Mouse (Mus musculus) adrenal gland, postnatal 25 days (tissue): ENCODE measurements around the gene Ppfia2. TPM values are rescaled to one million over a fixed set of nuclear protein-coding genes. Genes with fewer than 3 reads are reported as not detected.

ENCODE experiments used
- DNase-seq: peaks from one replicate; pipeline ENCODE4 v3.0.0; 2021; ENCODE audit warnings: mixed read lengths
- total RNA-seq: library from RNA; stranded (reverse); gene quantifications from 2 replicates; pipeline ENCODE4 v1.2.3, GENCODE M21; 2021

Gene Ppfia2
- total RNA-seq, 1 experiment from 2014 or later, result 9.4 TPM

DNA sequence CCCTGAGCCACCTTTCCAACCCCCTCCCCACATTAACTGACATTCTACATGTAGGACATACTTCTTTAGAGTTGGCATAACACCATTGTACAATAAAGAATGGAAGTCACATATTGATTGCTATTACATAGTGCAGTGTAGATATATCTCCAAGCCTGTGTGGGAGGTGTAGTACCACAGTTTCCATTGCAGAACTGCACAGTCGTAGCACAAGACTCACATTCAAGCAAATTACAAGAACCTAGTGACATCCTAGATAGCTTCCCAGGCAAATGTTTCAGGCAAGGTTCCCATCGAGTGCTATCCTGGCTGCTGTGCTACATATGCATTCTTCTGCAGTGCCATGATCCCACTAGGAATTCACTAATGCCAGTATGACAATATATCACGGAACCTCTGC lies 200.0 kb downstream of the Ppfia2 start:
- DNase-seq, result no peak

GRCm38 (mm10) chr10:106681395-106681794 lies 211.3 kb downstream of the Ppfia2 start:
- DNase-seq, result no peak

- no peak for DNase-seq
These were observed 215.4 kb downstream of the Ppfia2 start for GRCm38 (mm10) chr10:106685519-106685918.

DNA sequence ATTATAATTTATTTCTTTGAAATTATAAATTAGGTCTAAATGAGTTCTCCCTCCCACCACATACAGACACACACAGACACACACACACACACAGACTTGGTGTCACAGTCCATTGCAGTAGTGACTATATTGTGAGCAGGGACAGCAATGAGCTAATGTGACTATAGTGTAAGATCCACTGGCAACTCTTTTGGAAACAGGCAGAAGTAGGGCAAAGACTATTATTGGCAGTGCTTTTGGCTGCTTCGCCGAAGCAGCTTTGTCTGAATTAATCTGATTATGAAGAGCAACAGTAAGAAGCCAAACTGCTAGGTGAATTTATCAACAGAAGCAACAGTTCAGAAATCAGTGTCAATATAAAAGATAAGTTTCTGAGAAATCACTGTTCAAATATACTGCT lies 249.8 kb downstream of the Ppfia2 start:
- DNase-seq, result no peak

DNA sequence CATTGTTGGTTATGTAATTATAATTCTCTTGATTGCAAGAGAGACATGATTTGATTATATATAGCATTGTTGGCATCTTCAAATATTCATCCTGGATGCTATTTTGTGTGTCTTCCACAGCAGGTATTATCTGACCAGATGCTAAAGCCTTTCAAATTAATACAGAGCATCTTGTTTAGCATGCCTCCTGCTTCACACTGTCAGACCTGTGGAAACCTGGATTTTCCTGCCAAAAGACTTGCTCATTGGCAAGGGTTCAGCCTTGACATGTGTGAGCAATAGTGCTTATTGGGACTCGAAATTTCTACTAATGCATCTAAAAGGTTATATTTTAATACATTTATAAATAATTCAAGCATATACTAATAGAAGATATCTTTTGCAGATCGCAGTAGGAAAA lies 262.1 kb downstream of the Ppfia2 start:
- DNase-seq, result no peak

- no peak for DNase-seq
These were observed 266.3 kb downstream of the Ppfia2 start for GRCm38 (mm10) chr10:106736230-106737063.

GRCm38 (mm10) chr10:106738190-106738589 lies 268.1 kb downstream of the Ppfia2 start:
- DNase-seq, result no peak

- no peak for DNase-seq
These were observed 274.8 kb downstream of the Ppfia2 start for GRCm38 (mm10) chr10:106744966-106745365.

- no peak for DNase-seq
These were observed 290.9 kb downstream of the Ppfia2 start for GRCm38 (mm10) chr10:106761061-106761460.

- no peak for DNase-seq
These were observed 293.6 kb downstream of the Ppfia2 start for GRCm38 (mm10) chr10:106763785-106764184.

DNA sequence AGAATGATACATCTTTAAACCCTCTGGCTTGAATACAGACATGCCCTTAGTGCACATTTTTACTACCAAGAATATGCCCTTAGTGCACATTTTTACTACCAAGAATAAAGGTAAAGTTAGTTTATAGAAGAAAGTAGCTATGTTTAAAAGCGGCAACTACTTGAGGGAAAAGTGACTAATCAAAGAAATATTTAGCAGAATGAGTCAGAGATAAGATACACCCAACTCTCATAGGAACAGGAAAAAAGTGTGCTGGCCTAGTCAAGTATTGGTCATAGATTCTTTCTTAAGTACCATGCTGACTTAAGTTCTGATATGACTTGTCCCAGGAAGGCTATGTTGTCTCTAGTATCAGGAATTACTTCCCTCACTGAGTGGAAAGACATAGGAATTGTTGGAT lies 305.4 kb downstream of the Ppfia2 start:
- DNase-seq, result no peak

DNA sequence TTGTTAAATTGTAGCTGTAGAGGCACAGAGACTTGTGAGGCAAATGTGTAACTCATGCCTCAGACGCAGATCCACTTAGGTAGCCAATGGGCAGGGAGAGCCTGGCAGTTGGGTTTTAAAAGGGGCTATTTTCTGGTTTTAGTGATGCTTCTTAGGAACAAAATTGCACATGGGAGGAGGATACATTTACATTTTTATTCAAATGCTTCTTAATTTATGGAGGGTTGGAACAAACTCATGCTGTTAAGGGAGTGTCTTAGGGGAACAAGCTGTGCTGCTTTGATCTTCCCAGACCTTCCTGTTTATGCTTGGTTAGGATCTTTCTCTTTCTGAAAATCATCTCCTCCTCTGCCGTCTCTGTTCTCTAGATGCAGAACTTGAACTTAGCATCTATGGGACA lies 345.3 kb downstream of the Ppfia2 start:
- DNase-seq, result no peak

- no peak for DNase-seq
These were observed 348.2 kb downstream of the Ppfia2 start for GRCm38 (mm10) chr10:106818381-106818780.

DNA sequence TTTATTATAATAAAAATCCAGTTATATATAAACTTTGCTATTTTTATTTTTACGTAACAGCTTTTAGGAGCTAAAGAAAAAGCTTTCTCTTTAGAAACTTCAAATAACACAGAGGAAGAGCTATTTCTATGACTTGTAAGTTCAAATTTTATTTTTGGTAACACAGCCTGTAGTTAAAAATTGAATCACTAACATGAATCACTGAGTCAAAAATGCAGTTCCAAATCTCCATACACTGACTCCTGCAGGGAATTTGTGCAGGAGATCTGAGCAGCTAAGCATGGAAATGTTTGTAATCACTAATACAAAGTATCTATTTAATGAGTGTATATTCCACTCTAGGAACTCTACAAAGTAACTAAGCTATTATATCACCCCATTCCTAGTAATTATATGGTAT lies 354.1 kb downstream of the Ppfia2 start:
- DNase-seq, result no peak

DNA sequence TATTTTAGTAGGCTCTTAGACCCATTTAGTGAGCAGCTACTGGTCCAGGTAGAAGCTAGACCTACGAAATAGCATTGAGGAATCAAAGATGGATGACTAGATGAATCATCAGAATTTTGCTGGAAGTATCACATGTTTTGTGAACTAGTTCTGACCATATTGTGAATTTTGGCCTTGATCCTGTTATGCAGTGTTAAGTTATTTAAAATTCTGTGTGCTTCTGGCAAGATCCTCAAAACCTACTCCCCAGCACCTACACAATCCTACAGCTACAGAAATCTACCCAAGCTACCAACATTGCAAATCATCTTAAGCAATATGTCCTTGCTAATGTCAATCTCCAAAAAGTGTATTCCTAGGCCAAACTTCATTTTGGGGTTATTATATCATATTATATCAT lies 368.3 kb downstream of the Ppfia2 start:
- no peak for DNase-seq

DNA sequence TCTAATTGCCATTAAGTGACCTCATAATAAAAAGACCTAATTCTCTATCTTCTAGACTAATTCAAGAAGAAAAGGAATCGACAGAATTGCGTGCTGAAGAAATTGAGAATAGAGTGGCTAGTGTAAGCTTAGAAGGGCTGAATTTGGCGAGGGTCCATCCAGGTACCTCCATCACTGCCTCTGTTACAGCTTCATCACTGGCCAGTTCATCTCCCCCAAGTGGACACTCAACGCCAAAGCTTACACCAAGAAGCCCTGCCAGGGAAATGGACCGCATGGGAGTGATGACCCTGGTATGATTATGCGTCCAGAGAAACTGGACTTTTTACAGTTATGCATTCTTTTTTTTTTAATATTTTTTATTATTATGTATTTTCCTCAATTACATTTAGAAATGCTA lies 388.0 kb downstream of the Ppfia2 start:
- no peak for DNase-seq

DNA sequence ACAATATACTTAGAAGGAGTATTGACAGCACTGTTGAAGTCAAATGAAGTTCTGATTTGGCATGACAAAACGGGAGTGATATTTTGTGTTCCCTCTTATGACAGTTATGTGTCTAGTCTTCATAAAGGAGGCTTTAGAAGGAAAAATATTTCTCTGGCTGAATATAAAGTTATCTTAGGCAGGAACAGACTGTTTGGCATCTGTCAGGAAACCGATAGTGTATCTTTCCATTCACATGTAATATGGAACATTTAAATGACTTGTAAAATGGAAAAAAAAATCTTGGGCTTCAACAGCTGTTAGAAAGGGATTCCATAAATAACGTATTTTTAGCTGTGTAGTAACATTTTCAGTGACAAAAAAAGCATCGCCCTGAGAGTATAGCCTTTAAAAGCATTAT lies 400.1 kb downstream of the Ppfia2 start:
- DNase-seq, result no peak

DNA sequence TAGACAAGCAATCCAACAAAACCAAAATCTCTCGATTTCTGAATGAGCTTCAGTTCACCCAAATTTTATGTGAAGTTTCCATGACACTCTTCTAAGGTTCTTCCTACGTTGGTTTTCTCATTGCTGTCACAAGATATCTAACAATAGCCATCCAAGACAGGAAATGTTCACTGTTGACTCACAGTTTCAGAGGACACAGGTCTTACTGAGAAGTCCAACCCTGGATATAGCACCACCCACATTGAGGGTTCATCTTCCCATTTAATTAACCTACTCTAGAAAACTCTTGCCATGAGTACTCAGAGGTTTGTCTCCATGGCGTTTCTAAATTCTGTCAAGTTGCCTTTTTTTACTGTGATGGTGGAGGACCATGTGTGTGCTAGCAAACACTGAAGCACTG lies 401.7 kb downstream of the Ppfia2 start:
- no peak for DNase-seq

GRCm38 (mm10) chr10:106872714-106873113 lies 402.6 kb downstream of the Ppfia2 start:
- DNase-seq, result no peak

- no peak for DNase-seq
These were observed 411.2 kb downstream of the Ppfia2 start for GRCm38 (mm10) chr10:106881330-106881729.

DNA sequence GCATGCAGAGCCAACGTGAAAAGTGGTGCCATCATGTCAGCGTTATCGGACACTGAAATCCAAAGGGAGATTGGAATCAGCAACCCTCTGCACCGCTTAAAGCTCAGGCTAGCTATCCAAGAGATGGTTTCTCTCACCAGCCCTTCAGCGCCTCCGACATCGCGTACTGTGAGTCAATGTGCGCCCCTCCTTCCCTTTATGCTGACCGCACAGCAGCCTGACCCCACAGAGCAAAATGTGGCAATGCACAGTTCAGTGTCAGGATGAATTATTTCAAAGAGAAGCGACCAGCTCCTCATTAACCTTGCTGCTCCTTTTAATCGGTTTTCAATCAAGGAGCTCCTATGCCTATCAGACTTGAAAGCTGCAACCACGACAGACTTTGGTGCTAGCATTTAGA lies 426.2 kb downstream of the Ppfia2 start:
- DNase-seq, result no peak

- no peak for DNase-seq
These were observed 440.0 kb downstream of the Ppfia2 start for GRCm38 (mm10) chr10:106910108-106910507.

- DNase-seq, result no peak
These were observed 442.9 kb downstream of the Ppfia2 start for GRCm38 (mm10) chr10:106913032-106913431.

DNA sequence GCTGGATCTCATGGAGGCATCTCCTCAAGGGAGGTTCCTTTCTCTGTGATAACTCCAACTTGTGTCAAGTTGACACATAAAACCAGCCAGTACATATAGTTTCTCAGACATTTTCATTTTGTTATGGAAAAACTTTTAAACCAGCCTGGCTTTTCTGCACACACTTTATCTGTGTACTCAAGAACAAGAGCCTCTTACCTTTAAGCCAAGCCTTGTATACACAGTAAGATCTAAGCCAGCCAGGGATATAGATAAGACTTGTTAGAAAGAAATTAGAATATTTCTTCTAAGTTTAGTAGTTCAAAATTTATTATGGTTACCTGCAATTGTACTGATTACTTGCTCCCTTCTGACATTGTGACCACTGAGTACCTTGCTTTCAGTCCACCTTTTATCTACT lies 444.1 kb downstream of the Ppfia2 start:
- no peak for DNase-seq

DNA sequence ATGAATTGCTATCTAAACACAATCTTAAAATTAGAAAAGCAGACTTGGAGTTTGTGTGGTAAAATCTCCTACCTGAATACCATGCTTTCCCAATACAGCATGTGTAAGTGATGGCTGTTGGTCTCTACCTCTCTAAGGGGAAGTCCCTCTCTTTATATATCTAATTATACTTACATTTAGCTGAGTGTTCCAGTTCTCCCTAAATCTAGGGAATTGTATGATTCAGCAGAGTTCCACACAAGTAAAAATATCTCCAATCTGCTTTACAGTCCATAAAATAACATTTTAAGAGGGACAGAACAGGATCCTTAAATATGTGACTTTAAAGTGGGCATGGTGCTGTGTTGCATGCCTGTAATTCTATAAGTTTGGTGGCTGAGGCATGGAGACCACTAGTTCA lies 444.7 kb downstream of the Ppfia2 start:
- DNase-seq, result no peak
